Mouse (Mus musculus) liver, postnatal 0 days (tissue): ENCODE data around the gene Gdf3.

Source experiments
- CTCF ChIP-seq: sonication (generic); IDR thresholded peaks from 2 replicates; pipeline ENCODE4 v1.5.1; 2016; ENCODE audit warnings: antibody characterized with exemption, low read depth
- EP300 ChIP-seq: IDR thresholded peaks from 2 replicates; pipeline ENCODE4 v1.6.1; 2016; ENCODE audit warnings: antibody characterized with exemption, low read depth, mild to moderate bottlenecking

DNA sequence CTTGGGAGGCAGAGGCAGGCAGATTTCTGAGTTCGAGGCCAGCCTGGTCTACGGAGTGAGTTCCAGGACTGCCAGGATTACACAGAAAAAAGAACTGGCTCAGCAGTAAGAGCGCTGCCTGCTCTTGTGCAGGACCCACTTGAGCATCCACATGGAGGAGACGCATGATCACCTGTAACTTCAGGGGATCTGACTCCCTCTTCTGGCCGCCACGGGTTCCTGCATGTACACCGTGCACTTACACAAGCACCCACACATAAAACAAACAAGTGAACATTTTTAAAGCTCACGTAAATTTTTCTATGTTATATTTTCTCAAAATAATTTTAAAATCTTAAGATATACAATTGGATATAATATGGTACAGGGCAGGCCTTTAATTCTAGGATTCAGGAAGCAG is 4.4 kb downstream of the Gdf3 start:
- TF ChIP-seq CTCF, result peak; percentile 55
- no peak for TF ChIP-seq EP300
